Mouse (Mus musculus) cerebellum, adult 9-10 months (tissue): ENCODE results near the gene Psat1.

Source experiments
- DNase-seq: peaks from one replicate; pipeline ENCODE4 v3.0.0; 2022

The Psat1 gene

GRCm38 (mm10) chr19:15947237-15947636, at the start of gene Psat1:
Gene Psat1, minus strand, starts transcription at chr19:15947337.
- no peak for DNase-seq

DNA sequence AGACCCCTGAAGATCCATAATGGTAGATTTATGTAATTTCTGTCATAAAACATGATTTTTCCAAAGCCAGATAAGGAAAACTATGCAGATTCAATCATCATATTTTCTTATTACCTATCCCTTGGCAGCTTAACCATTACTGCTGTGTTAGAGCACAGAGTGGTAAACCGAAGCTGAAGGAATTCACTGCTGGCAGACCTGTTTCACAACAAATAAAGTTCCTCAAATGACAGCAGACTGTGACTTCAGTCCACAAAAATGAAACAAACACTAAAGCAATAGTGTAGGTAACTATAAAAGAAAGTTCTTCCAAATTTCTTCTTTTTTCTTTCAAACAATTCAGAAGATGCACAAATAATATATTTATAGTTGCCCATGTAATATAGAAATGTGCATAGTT, 43.0 kb upstream of the Psat1 start:
- no peak for DNase-seq

GRCm38 (mm10) chr19:15985172-15985713, 38.1 kb upstream of the Psat1 start:
- no peak for DNase-seq

GRCm38 (mm10) chr19:15984449-15985171, 37.5 kb upstream of the Psat1 start, which contains the start of gene Cep78:
Gene Cep78, minus strand, starts transcription at chr19:15984989.
- peak; percentile 91 for DNase-seq

DNA sequence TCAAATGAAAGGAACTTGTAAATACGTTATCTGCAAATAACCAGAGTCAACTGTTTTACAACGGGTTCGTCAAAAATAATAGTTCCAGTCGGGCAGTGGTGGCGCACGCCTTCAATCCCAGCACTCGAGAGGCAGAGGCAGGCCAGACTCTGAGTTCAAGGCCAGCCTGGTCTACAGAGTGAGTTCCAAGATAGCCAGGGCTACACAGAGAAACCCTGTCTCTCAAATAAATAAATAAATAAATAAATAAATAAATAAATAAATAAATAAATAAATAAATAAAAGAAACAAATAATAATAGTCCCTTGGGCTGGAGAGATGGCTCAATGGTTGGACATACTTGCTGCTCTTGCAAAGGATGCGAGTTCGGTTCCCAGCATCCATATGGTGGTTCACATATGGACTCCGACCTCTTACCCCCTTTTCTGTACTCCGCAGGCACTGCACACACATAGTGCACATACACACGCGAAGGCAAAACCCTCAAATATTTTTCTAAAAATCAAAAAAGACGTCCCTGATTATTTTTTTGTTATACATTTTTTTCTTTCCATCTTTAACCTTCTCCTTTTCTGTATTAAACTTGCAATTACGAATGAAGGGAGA, 36.7 kb upstream of the Psat1 start:
- DNase-seq: no peak

GRCm38 (mm10) chr19:15982926-15983738, 36.0 kb upstream of the Psat1 start:
- peak; percentile 52 for DNase-seq

- peak; percentile 80 for DNase-seq
These were observed 34.7 kb upstream of the Psat1 start for GRCm38 (mm10) chr19:15981861-15982260.

GRCm38 (mm10) chr19:15973365-15973764, 26.2 kb upstream of the Psat1 start:
- no peak for DNase-seq

GRCm38 (mm10) chr19:15965082-15965481, 17.9 kb upstream of the Psat1 start:
- peak; percentile 19 for DNase-seq

- no peak for DNase-seq
These were observed 17.4 kb upstream of the Psat1 start for GRCm38 (mm10) chr19:15964533-15964932.

- no peak for DNase-seq
These were observed 16.0 kb upstream of the Psat1 start for GRCm38 (mm10) chr19:15963011-15963695.

- no peak for DNase-seq
These were observed 15.2 kb upstream of the Psat1 start for GRCm38 (mm10) chr19:15962313-15962712.

DNA sequence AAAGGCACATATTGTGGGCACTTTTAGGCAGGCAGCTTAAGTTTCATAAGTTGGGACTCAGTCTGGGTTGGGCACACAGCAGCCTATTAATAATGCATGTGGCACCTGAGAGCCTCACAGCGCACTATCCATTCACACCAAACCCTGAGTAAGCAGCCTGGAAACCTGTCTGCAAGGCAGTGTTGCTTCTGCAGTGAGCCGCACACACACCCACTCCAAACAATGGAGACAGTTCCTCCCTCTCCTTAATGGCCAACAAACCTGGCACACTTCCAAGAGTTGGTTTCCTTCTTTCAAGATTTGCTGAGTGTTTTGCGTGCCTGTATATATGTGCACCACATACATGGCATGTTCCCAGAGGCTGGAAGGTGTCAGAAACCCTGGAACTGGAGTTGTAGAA, 3.1 kb upstream of the Psat1 start:
- no peak for DNase-seq

GRCm38 (mm10) chr19:15948867-15949266, 1.7 kb upstream of the Psat1 start:
- no peak for DNase-seq

DNA sequence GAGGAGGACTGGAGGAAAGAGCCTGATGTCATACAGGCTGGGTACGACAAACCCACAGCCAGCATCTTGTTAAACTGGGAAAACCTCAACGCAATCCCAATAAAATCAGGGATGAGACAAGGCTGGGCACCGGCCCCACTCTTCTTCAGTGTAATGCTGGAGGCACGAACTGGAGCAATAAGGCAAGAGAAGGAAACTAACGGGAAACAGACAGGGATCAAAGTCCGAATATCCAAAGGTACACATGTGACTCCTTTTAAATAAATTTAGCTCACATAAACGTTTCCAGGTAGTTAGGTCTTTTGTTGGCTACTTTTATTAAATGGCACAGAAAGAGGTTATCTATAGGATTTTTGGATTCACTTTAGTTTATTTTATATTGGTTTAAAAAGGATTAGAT, 1.3 kb upstream of the Psat1 start:
- no peak for DNase-seq

GRCm38 (mm10) chr19:15946663-15947062, 474 bp downstream of the Psat1 start:
- DNase-seq: no peak

DNA sequence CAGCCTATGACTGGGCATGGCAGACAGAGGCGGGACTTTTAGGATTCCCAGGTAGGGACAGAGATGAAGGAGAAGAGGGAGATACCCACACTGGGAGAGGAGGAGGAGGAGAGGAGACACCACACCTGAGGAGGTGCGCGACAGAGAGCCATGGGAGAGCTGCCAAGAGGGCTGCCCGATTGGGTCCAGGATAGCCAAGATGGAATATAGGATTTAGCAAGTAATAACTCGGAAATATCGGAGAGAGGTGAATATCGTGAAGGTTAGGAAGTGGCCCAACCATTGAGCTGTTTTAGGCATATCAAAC, 4.1 kb downstream of the Psat1 start:
- no peak for DNase-seq

DNA sequence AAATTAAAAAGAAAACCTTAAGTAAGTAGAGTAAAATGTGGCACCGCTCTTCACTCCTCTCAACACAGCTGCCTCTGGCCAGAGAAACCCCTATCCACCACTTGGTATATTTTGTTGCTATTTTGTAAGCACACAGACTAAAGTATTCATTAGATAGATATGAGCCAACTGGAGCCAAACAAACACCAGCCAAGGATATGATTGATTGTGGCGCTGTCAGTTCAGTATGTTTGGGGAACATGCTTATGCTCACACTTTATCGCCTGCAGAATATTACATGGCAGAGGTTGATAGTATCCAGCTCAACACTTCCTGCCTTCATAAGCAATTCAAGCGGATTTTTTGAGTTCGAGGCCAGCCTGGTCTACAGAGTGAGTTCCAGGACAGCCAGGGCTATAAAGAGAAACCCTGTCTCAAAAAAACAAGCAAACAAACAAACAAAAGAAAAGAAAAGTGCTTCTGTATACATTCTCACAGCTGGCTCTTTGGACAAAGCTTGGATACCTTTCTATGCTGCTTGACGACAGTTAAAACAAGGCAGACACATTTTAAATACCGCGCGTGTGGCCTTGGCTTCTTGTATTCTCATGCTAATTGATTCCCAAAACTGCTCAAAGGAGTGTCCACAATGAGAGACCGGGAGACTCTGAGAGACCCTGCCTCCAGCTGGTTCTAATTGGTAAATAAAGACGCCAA, 4.6 kb downstream of the Psat1 start:
- DNase-seq: no peak

DNA sequence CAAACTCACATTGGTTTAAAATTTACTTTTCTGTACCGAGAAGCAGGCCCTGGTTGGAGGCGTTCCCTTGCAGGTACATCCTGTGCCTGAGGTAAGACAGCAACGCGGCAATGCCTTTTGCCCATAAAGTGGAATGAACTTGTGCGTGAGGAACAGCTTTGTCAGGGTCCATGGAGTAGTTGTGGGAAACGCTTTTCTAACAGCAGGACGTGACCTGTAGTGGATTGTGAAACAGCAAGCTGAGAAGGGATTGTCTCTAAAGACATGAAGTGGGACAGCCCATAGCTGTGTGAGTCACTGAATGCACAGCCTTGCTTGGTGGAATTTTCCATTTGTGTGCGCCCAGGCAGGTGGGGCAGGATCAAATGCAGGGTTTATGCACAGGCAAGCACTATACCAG, 5.7 kb downstream of the Psat1 start:
- DNase-seq: no peak

DNA sequence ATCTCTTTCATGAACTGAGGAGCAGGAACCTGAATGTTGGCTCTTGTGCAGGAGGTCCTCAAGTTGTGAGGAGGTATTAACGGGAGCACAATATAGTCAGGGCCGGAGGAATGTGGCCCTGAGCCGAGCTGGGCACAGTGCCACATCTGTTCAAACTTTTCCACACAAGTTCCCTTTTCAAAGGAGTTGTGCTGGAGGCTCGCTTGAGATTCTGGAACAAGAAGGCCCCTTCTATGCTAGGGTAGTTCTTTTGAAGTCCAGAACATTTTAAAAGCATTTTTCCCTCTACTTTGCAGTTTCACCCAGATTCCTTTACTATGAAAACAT, 21.5 kb downstream of the Psat1 start:
- DNase-seq: peak; percentile 15

DNA sequence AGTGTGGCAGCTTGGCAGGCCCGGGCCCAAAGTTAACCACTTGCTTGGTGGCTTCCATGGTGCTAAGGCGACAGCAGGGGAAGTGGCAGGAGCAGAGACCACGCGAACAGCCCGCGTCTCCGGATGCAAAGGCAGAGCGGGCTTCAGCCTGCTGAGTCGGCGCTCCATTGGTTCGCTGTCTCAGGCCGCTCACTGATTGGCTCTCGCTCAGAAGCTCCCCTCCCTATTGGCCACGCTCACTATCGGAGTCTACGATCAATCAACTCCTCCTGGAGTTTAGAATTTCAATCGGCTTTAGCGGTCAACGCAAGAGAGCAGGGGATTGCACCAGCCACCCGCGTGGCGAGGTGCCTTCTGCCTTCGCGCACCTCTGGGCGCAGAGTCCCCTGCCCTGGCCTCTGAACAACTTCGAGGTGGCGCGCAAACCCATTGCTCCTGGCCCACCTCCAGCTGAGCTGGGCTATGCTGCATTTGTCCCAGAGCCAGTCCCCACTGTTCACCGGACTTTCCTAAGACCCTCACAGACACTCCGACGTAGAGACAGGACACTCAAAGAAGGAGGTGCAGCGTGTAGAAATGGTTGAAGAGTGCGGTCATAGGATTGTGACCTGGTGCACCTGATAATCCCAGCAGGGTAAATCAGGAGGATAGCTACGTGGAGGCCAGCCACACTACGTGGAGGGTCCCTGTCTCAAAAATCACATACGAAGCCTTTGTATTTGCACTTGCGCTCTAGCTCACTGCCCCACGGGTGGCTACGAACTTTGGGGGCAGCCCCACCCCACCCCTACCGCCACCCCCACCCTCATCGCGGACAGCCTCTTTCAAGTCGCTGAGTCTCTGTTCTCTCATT, 22.0 kb downstream of the Psat1 start:
- DNase-seq: peak; percentile 66
